Mouse (Mus musculus) adrenal gland, postnatal 14 days (tissue): Measurements from ENCODE around the gene Enpp7. TPM values are rescaled to one million over a fixed set of nuclear protein-coding genes. Genes with fewer than 3 reads are reported as not detected.

ENCODE experiments used
- DNase-seq: peaks from one replicate; pipeline ENCODE4 v3.0.0; 2021; ENCODE audit warnings: mixed read lengths
- total RNA-seq: library from RNA; stranded (reverse); gene quantifications from 2 replicates; pipeline ENCODE4 v1.2.3, GENCODE M21; 2021

Enpp7 gene
- total RNA-seq, 1 experiment from 2014 or later, result not detected

DNA sequence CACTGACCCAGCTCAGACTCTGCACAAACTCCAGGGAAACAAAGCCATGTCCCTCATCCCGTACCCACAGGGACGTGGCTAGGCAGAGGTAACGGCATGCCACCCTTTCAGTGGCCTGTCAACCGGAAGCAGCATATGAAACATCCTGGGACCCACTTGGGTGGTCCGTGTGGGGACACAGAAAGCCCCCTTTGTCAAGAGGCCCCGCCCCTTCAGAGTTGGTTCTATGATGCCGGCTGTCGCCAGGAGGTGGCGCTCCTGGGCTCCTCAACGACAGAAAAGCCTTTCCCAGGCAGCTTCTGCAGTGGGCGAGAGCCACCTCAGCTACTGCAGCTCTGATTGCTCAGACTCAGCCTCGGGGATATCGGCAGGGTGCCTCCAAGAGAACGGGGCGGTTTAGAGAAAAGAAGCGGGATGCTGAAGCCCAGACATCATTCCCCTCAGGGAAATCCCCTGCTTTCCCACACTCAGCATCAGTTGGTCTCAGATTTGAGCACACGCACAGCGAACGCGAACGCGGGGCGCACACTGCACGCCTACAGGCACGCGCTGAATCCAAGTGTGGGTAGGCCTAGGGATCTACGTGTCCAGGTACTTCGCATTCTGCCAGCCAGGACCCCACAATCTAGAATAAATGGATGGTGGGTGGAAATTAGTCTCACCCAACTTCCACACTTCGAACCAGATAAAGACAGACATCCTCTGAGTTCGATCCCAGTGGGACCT, 10.7 kb downstream of the Enpp7 start:
- DNase-seq, result peak; percentile 84

DNA sequence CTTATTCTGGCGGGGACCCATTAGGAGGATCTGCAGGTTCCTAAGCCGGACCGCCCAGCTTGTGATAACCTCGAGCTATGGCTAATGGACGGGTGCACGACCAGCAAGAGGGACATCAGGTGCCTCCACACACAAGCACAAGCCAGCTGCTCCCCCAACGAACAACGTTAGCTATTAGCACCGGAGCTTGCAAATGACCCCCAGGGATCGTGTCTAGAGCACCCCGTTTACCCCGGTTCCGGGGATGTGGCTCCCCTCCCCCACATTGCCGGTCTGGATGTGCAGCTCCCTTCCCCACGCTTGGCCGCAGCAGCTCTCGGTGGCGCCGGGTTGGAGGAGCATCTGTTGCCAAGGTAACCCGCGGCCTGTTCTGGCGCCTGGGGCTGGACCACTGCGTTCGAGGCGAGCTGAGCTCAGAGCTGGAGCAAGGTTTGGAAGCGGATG, 11.4 kb downstream of the Enpp7 start:
- DNase-seq, result peak; percentile 49

GRCm38 (mm10) chr11:119000877-119001276, 12.9 kb downstream of the Enpp7 start:
- no peak for DNase-seq

DNA sequence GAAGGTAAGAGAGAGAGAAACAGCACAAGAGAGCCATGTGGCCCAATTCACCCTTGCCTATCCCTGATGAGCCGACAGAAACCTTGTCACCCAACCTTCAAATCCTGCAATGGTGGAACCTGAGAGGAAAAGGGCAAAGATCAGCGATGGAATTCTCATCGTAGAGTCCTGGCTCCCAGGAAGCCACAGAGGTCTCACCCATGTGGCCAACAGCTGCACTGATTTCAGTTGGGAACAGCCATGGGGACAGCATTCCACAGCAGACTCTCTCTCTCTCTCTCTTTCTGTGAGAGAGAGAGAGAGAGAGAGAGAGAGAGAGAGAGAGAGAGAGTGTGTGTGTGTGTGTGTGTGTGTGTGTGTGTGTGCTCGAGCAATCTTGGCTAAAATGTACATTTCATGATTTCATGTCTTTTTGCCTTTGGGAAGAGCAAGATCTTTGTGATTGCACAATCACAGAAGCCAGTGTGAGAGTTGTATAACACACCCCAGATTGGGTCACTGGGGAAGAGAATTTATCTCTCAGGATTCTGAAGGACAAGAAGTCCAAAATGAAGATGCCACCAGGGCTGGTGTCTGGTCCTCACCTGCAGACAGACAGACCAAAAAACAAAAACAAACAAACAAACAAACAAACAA, 13.6 kb downstream of the Enpp7 start:
- no peak for DNase-seq

DNA sequence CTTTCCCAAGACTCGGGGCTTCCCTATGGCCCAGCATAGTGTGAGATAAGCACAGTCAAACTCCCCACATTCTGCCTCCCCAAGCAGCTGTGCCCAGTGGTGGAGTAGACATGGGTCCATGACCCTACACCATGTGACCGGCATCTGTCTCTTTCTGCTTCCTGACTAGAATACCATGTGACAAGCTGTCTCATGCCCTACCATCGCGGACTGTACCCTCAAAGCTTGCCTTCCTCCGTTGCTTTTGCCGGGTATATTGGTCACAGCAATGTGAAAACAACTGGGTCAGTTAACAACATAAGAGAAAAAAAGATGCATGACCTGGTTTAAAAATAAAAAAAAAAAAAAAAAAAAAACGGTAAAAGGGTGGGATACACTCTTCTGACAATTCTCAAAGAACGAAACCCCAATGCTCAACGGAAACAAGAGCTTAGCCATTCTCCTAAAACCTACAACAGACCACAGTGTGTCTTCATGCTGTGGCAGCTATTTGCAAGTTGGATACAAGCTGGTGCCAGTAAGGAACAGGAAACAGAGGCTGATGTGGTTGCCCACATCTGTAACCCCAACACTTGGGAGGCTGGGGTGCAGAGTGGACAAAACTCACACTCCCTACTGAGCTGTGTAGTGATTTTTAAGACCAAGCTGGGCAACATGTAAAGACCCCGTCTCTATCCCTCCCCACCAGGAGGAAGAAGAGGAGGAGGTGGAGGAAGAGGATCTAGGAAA, 17.7 kb downstream of the Enpp7 start:
- DNase-seq, result no peak

DNA sequence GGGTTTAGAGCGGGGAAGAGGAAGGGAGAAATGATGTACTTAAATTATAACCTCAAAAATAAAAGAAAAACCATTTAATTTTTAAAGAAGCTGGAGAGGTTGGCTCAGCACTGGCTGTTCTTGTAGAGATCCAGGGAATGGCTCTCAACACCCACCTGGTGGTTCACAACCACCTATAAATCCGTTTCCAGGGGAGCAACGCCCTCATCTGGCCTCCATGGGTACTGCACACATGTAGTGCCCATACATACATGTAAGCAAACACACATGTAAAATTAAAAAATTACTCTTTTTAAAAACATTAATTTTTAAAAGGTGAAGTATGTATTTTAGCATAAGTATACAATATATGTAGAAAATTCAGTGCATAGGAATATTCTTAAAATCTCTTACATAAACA, 18.5 kb downstream of the Enpp7 start:
- DNase-seq, result no peak

DNA sequence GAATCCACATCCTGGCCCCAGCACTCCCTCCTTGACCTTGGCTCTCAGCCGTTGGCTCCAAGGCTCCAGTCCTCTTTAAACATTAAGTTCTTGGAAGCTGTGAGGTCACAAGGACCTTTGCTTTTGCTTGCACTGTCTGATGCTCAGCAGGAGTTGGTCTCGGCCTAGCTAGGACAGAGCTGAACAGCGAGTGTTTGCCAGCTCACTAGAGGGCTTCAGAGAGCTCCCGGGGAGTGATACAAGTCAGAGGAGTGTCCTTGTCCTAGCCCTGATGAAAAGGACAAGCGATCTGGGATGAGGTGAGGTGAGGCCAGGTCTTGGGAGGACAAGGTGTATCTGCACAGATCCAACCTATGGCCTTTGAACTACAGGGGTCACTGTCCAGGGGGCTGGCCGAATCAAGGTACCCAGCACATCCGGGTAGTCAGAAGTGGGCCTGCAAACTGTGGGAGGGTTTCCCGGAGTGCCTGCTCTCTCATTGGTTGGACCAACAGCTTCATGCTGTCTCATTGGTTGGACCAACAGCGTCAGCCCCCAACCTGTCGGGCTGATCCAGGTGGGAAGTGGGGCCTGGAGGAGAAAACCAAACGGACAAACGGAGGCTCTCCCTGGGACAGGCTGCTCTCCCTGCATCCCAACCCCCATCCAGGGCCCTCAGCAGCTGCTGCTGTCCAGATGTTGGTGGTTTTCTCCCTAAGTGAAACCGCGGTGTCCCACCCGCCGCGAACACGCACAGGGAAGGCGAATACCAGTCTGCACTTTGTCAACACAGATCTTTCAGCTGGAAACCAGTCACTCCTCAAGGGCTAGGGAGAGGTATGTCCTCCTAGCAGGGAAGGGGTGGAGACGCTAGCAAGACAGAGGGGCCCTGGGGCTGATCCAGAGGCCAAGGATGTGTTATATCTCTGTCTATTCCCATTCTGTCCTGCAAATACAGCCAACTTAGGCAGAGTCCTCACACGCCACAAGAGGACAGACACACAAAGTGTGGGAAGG, 19.8 kb downstream of the Enpp7 start:
- DNase-seq, result no peak

- DNase-seq, result no peak
These were observed 26.5 kb downstream of the Enpp7 start for GRCm38 (mm10) chr11:119014455-119014854.

GRCm38 (mm10) chr11:119017506-119017905, 29.5 kb downstream of the Enpp7 start:
- no peak for DNase-seq

GRCm38 (mm10) chr11:119021180-119021579, 33.2 kb downstream of the Enpp7 start:
- DNase-seq, result no peak

GRCm38 (mm10) chr11:119022068-119022894, 34.3 kb downstream of the Enpp7 start:
- DNase-seq, result no peak

GRCm38 (mm10) chr11:119022895-119023615, 35.1 kb downstream of the Enpp7 start, which contains the start of gene Cbx2:
Gene Cbx2, plus strand, starts transcription at chr11:119022962.
- DNase-seq, result peak; percentile 92

- DNase-seq, result peak; percentile 39
These were observed 35.6 kb downstream of the Enpp7 start for GRCm38 (mm10) chr11:119023616-119023980.

- DNase-seq, result peak; percentile 45
These were observed 36.3 kb downstream of the Enpp7 start for GRCm38 (mm10) chr11:119024260-119024659.

GRCm38 (mm10) chr11:119026203-119026602, 38.2 kb downstream of the Enpp7 start:
- peak; percentile 56 for DNase-seq

DNA sequence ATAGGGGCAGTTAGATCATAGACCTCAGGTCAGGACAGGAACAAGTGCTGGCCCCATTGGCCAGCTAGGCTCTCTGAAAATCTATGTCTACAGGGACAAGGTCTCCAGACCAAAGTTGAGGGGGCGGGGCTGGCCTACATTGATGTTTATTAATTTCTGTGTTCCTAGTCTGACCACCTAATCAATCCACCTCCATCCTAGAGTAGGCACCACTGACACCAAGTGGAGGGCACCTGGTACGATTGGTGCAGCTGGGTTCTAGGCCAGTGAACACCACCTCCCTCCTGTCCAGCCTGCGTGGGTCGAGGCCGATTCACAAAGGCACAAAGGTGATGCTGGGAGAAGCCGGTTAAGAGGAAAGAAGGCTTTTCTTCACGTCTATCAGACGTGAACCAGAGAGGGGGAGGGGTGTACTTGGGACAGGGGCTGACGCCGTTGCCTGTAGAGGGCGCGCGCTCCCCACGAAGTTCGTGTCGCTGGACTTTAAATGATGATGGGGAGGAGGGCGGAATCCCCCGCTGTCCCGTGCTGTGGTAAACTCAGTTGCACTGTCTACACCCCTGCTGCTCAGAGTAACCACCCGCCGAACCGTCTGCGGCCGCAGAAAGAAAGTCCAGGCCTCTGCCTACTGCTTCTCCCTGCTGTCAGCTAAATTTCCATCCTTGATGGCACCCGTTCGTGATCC, 46.0 kb downstream of the Enpp7 start:
- DNase-seq, result peak; percentile 93

GRCm38 (mm10) chr11:119034635-119035034, 46.6 kb downstream of the Enpp7 start:
- no peak for DNase-seq

GRCm38 (mm10) chr11:119035094-119035685, 47.2 kb downstream of the Enpp7 start:
- no peak for DNase-seq

- no peak for DNase-seq
These were observed 47.7 kb downstream of the Enpp7 start for GRCm38 (mm10) chr11:119035686-119036165.
